Mouse (Mus musculus) forebrain, embryonic 11.5 days (tissue): Measurements from ENCODE around the gene Exosc5. TPM values are rescaled to one million over a fixed set of nuclear protein-coding genes. Genes with fewer than 3 reads are reported as not detected.

ENCODE experiments used
- ATAC-seq: fragments of 200-750 bp; cut with Nextera tagmentation; replicated peaks from 2 replicates; pipeline ENCODE4 v1.8.0; 2017; ENCODE audit warnings: moderate TSS enrichment; ENCODE audit not compliant: low FRiP score
- DNase-seq: peaks from one replicate; pipeline ENCODE4 v3.0.0-alpha.2; 2017; ENCODE audit warnings: low spot score
- H3K27ac ChIP-seq: fragments of 300-500 bp; sonication (generic); 2 replicates; pipeline ENCODE4 v1.5.1; 2014; ENCODE audit warnings: low read depth, low read length
- H3K27me3 ChIP-seq: fragments of 300-500 bp; sonication (generic); 2 replicates; pipeline ENCODE4 v1.6.1; 2014; ENCODE audit warnings: mild to moderate bottlenecking, low read length, mixed read lengths; ENCODE audit not compliant: control insufficient read depth, insufficient read depth
- H3K36me3 ChIP-seq: fragments of 300-500 bp; sonication (generic); 2 replicates; pipeline ENCODE4 v1.6.1; 2014; ENCODE audit warnings: mild to moderate bottlenecking, low read length, moderate library complexity, mixed read lengths; ENCODE audit not compliant: control insufficient read depth, insufficient read depth
- H3K4me1 ChIP-seq: fragments of 300-500 bp; sonication (generic); replicated peaks from 2 replicates; pipeline ENCODE4 v1.6.1; 2014; ENCODE audit warnings: low read length, mixed read lengths; ENCODE audit not compliant: control insufficient read depth, insufficient read depth
- H3K4me2 ChIP-seq: fragments of 300-500 bp; sonication (generic); 2 replicates; pipeline ENCODE4 v1.6.1; 2014; ENCODE audit warnings: low read depth, mild to moderate bottlenecking, low read length, moderate library complexity, mixed read lengths; ENCODE audit not compliant: severe bottlenecking
- H3K4me3 ChIP-seq: fragments of 300-500 bp; sonication (generic); 2 replicates; pipeline ENCODE4 v1.5.1; 2014; ENCODE audit warnings: low read depth, low read length
- H3K9ac ChIP-seq: fragments of 300-500 bp; sonication (generic); 2 replicates; pipeline ENCODE4 v1.6.1; 2014; ENCODE audit warnings: low read length
- H3K9me3 ChIP-seq: fragments of 300-500 bp; sonication (generic); 2 replicates; pipeline ENCODE4 v1.6.1; 2016; ENCODE audit warnings: low read length, mixed read lengths; ENCODE audit not compliant: control insufficient read depth
- WGBS: fragments of 180-500 bp; shearing (Covaris S2); extraction: QIAGEN DNeasy Blood & Tissue Kit; methylation state at CpG from one replicate; pipeline ENCODE4 v1.1.7; 2014; 5-methylcytosine and 5-hydroxymethylcytosine counted together
- polyA plus RNA-seq: library from polyadenylated mRNA; unstranded; fragments of >200 nt; fragmentation: Nextera tagmentation; extraction: Ambion mirVana; gene quantifications from 2 replicates; pipeline ENCODE4 v1.2.1, GENCODE M21; 2014

Gene Exosc5
- polyA plus RNA-seq, 1 experiment from 2014 or later, result 52.2 TPM

- ATAC-seq (no peak), DNase-seq (no peak)
- Histone ChIP-seq H3K36me3 (no peaks in the 10 kb centered on the region; the same call in 1 of the 2 replicates), H3K9me3 (no peaks in the 10 kb centered on the region), H3K4me1 (no peaks in the 10 kb centered on the region), H3K27ac (no peak overlapping the region), H3K4me3 (no peak overlapping the region), H3K27me3 (peaks cover 7% of the 10 kb centered on the region), H3K4me2 (no peak overlapping the region), H3K9ac (no peak overlapping the region)
- 83% methylated on average over 9 of the region's 9 CpGs for WGBS
These were observed 10.7 kb downstream of the Exosc5 start for GRCm38 (mm10) chr7:25669631-25670030.

GRCm38 (mm10) chr7:25670096-25670495 lies 11.1 kb downstream of the Exosc5 start:
- no peak overlapping the region for H3K4me2 ChIP-seq
- no peak overlapping the region for H3K9ac ChIP-seq
- no peak overlapping the region for H3K27ac ChIP-seq
- DNase-seq (no peak), ATAC-seq (no peak)
- 88% methylated on average over 4 of the region's 4 CpGs for WGBS
- no peak overlapping the region for H3K4me3 ChIP-seq
- H3K27me3 ChIP-seq, result peaks cover 11% of the 10 kb centered on the region
- H3K4me1 ChIP-seq, result 0 out of 2 replicates have a peak, but pooled peaks cover 2% of the 10 kb centered on the region
- no peaks in the 10 kb centered on the region for H3K9me3 ChIP-seq
- H3K36me3 ChIP-seq, result no peaks in the 10 kb centered on the region; the same call in 1 of the 2 replicates

GRCm38 (mm10) chr7:25671686-25672085 lies 12.7 kb downstream of the Exosc5 start:
- H3K9ac ChIP-seq, result no peak overlapping the region
- WGBS, result 87% methylated on average over 2 of the region's 2 CpGs
- DNase-seq, result no peak
- H3K4me2 ChIP-seq, result no peak overlapping the region
- 0 out of 2 replicates have a peak, but pooled peaks cover 2% of the 10 kb centered on the region for H3K4me1 ChIP-seq
- H3K27me3 ChIP-seq, result peaks cover 15% of the 10 kb centered on the region
- H3K4me3 ChIP-seq, result no peak overlapping the region
- H3K36me3 ChIP-seq, result no peaks in the 10 kb centered on the region; the same call in 1 of the 2 replicates
- H3K9me3 ChIP-seq, result no peaks in the 10 kb centered on the region
- no peak overlapping the region for H3K27ac ChIP-seq
- no peak for ATAC-seq

GRCm38 (mm10) chr7:25672442-25672841 lies 13.5 kb downstream of the Exosc5 start:
- no peak overlapping the region for H3K9ac ChIP-seq
- H3K4me1 ChIP-seq, result 0 out of 2 replicates have a peak, but pooled peaks cover 2% of the 10 kb centered on the region
- H3K9me3 ChIP-seq, result no peaks in the 10 kb centered on the region
- H3K4me3 ChIP-seq, result no peak overlapping the region
- no peaks in the 10 kb centered on the region; the same call in 1 of the 2 replicates for H3K36me3 ChIP-seq
- WGBS, result 55% methylated on average over 4 of the region's 4 CpGs
- no peak overlapping the region for H3K27ac ChIP-seq
- ATAC-seq (no peak), DNase-seq (no peak)
- no peak overlapping the region for H3K4me2 ChIP-seq
- H3K27me3 ChIP-seq, result peaks cover 15% of the 10 kb centered on the region

- DNase-seq (no peak), ATAC-seq (no peak)
- Histone ChIP-seq H3K4me1 (0 out of 2 replicates have a peak, but pooled peaks cover 2% of the 10 kb centered on the region), H3K36me3 (no peaks in the 10 kb centered on the region), H3K4me3 (no peak overlapping the region), H3K27ac (no peak overlapping the region), H3K9me3 (no peaks in the 10 kb centered on the region), H3K27me3 (peaks cover 15% of the 10 kb centered on the region), H3K9ac (no peak overlapping the region), H3K4me2 (no peak overlapping the region)
- 29% methylated on average over 9 of the region's 9 CpGs for WGBS
These were observed 15.3 kb downstream of the Exosc5 start for GRCm38 (mm10) chr7:25674297-25674696.

- peaks cover 15% of the 10 kb centered on the region for H3K27me3 ChIP-seq
- no peak within 1 kb of the TSS for H3K27ac ChIP-seq
- H3K4me3 ChIP-seq, result peak within 1 kb of the TSS; percentile 16
- H3K9ac ChIP-seq, result peak within 1 kb of the TSS; percentile 21
- WGBS, result 2% methylated on average over 29 of the region's 29 CpGs
- ATAC-seq (no peak), DNase-seq (no peak)
- H3K4me2 ChIP-seq, result peak within 1 kb of the TSS; percentile 47
- H3K36me3 ChIP-seq, result no peaks in the 10 kb centered on the region
- 0 out of 2 replicates have a peak, but pooled peaks cover 2% of the 10 kb centered on the region for H3K4me1 ChIP-seq
- no peaks in the 10 kb centered on the region for H3K9me3 ChIP-seq
These were observed 15.8 kb downstream of the Exosc5 start, which contains the start of gene Tmem91 for GRCm38 (mm10) chr7:25674719-25675300. Gene Tmem91, minus strand, starts transcription at chr7:25675166.

- no peak overlapping the region for H3K9ac ChIP-seq
- no peak overlapping the region for H3K27ac ChIP-seq
- peaks cover 15% of the 10 kb centered on the region for H3K27me3 ChIP-seq
- ATAC-seq, result no peak
- 40% methylated on average over 6 of the region's 6 CpGs for WGBS
- DNase-seq, result no peak
- H3K4me3 ChIP-seq, result no peak overlapping the region
- 0 out of 2 replicates have a peak, but pooled peaks cover 2% of the 10 kb centered on the region for H3K4me1 ChIP-seq
- no peak overlapping the region for H3K4me2 ChIP-seq
- no peaks in the 10 kb centered on the region for H3K9me3 ChIP-seq
- H3K36me3 ChIP-seq, result no peaks in the 10 kb centered on the region
These were observed 16.4 kb downstream of the Exosc5 start for GRCm38 (mm10) chr7:25675405-25675804.

- Histone ChIP-seq H3K36me3 (no peaks in the 10 kb centered on the region), H3K4me1 (0 out of 2 replicates have a peak, but pooled peaks cover 2% of the 10 kb centered on the region), H3K27me3 (peaks cover 15% of the 10 kb centered on the region), H3K27ac (no peak overlapping the region), H3K9me3 (no peaks in the 10 kb centered on the region), H3K4me3 (no peak overlapping the region), H3K9ac (no peak overlapping the region), H3K4me2 (no peak overlapping the region)
- 81% methylated on average over 15 of the region's 15 CpGs for WGBS
- ATAC-seq (no peak), DNase-seq (no peak)
These were observed 17.3 kb downstream of the Exosc5 start for GRCm38 (mm10) chr7:25676085-25676781.
